Mouse (Mus musculus) intestine, embryonic 14.5 days (tissue): ENCODE data around the gene Coro7. TPM values are rescaled to one million over a fixed set of nuclear protein-coding genes. Genes with fewer than 3 reads are reported as not detected.
"Not testable (repeated sequence)": the region's sequence is repeated elsewhere in the genome, so short reads cannot be mapped to it uniquely, and the experiment has no call there.

Experiments used
- ATAC-seq: fragments of 200-750 bp; cut with Nextera tagmentation; replicated peaks from 2 replicates; pipeline ENCODE4 v1.8.0; 2017; ENCODE audit warnings: low read depth, moderate number of reproducible peaks, moderate TSS enrichment, moderate library complexity; ENCODE audit not compliant: low FRiP score, low TSS enrichment
- DNase-seq: peaks from one replicate; pipeline ENCODE4 v3.0.0-alpha.2; 2018; ENCODE audit warnings: low spot score
- H3K27ac ChIP-seq: fragments of 300-500 bp; sonication (generic); 2 replicates; pipeline ENCODE4 v1.5.1; 2014; ENCODE audit warnings: low read depth, mild to moderate bottlenecking, control low read depth
- H3K27me3 ChIP-seq: fragments of 300-500 bp; sonication (generic); replicated peaks from 2 replicates; pipeline ENCODE4 v1.6.1; 2014; ENCODE audit warnings: low read length, control low read depth; ENCODE audit not compliant: control insufficient read depth, insufficient read depth
- H3K36me3 ChIP-seq: fragments of 300-500 bp; sonication (generic); 2 replicates; pipeline ENCODE4 v1.6.1; 2014; ENCODE audit warnings: low read length, control low read depth; ENCODE audit not compliant: control insufficient read depth, insufficient read depth
- H3K4me1 ChIP-seq: fragments of 300-500 bp; sonication (generic); replicated peaks from 2 replicates; pipeline ENCODE4 v1.6.1; 2014; ENCODE audit warnings: low read length, control low read depth, mixed read lengths; ENCODE audit not compliant: control insufficient read depth, insufficient read depth
- H3K4me2 ChIP-seq: fragments of 300-500 bp; sonication (generic); 2 replicates; pipeline ENCODE4 v1.6.1; 2014; ENCODE audit warnings: low read length
- H3K4me3 ChIP-seq: fragments of 300-500 bp; sonication (generic); 2 replicates; pipeline ENCODE4 v1.5.1; 2014; ENCODE audit warnings: low read depth, low read length, control low read depth, mixed read lengths
- H3K9ac ChIP-seq: fragments of 300-500 bp; sonication (generic); 2 replicates; pipeline ENCODE4 v1.6.1; 2014; ENCODE audit warnings: mild to moderate bottlenecking, low read length
- H3K9me3 ChIP-seq: fragments of 300-500 bp; sonication (generic); 2 replicates; pipeline ENCODE4 v1.6.1; 2016; ENCODE audit warnings: low read length, control low read depth; ENCODE audit not compliant: control insufficient read depth
- whole genome bisulfite sequencing: fragments of 180-500 bp; shearing (Covaris S2); extraction: QIAGEN DNeasy Blood & Tissue Kit; methylation state at CpG from one replicate; pipeline ENCODE4 v1.1.7; 2014; 5-methylcytosine and 5-hydroxymethylcytosine counted together
- polyA plus RNA-seq: library from polyadenylated mRNA; unstranded; fragments of >200 nt; fragmentation: Nextera tagmentation; extraction: Ambion mirVana; gene quantifications from 2 replicates; pipeline ENCODE4 v1.2.1, GENCODE M21; 2014

Gene Coro7
- polyA plus RNA-seq, 1 experiment from 2014 or later: 19.3 TPM

GRCm38 (mm10) chr16:4587516-4588210, 91.9 kb downstream of the Coro7 start:
- H3K9ac ChIP-seq: no peak overlapping the region; the same call in 1 of the 2 replicates
- WGBS: 49% methylated on average over 5 of the region's 5 CpGs
- H3K27me3 ChIP-seq: no peaks in the 10 kb centered on the region
- H3K4me2 ChIP-seq: peak overlapping the region; percentile 58; the same call in 1 of the 2 replicates
- ATAC-seq (no peak), DNase-seq (peak; percentile 63)
- no peak overlapping the region for H3K4me3 ChIP-seq
- H3K4me1 ChIP-seq: peaks cover 28% of the 10 kb centered on the region
- peaks cover 10% of the 10 kb centered on the region for H3K36me3 ChIP-seq
- H3K27ac ChIP-seq: peak overlapping the region; percentile 84
- H3K9me3 ChIP-seq: no peaks in the 10 kb centered on the region

- Histone ChIP-seq H3K9me3 (no peaks in the 10 kb centered on the region), H3K4me1 (peaks cover 20% of the 10 kb centered on the region; the same call in 1 of the 2 replicates), H3K9ac (peak overlapping the region; percentile 47), H3K27ac (peak overlapping the region; percentile 84), H3K27me3 (no peaks in the 10 kb centered on the region), H3K4me3 (peak overlapping the region; percentile 35), H3K4me2 (peak overlapping the region; percentile 58), H3K36me3 (peaks cover 10% of the 10 kb centered on the region)
- ATAC-seq (peak; percentile 99), DNase-seq (peak; percentile 95)
- WGBS: 2% methylated on average over 43 of the region's 43 CpGs
These were observed 93.0 kb downstream of the Coro7 start for GRCm38 (mm10) chr16:4586531-4587123.

GRCm38 (mm10) chr16:4585642-4586530, 93.7 kb downstream of the Coro7 start:
- H3K9me3 ChIP-seq: no peaks in the 10 kb centered on the region
- DNase-seq (no peak), ATAC-seq (peak; percentile 45)
- H3K27me3 ChIP-seq: no peaks in the 10 kb centered on the region
- peak overlapping the region; percentile 44 for H3K9ac ChIP-seq
- peak overlapping the region; percentile 35 for H3K4me3 ChIP-seq
- peak overlapping the region; percentile 84 for H3K27ac ChIP-seq
- 7% methylated on average over 14 of the region's 14 CpGs for WGBS
- peaks cover 7% of the 10 kb centered on the region for H3K36me3 ChIP-seq
- peaks cover 18% of the 10 kb centered on the region; the same call in 1 of the 2 replicates for H3K4me1 ChIP-seq
- peak overlapping the region; percentile 58 for H3K4me2 ChIP-seq

GRCm38 (mm10) chr16:4584438-4584837, 95.1 kb downstream of the Coro7 start:
- DNase-seq: no peak
- ATAC-seq: no peak
- no peaks in the 10 kb centered on the region for H3K9me3 ChIP-seq
- H3K4me3 ChIP-seq: no peak overlapping the region
- no peaks in the 10 kb centered on the region for H3K27me3 ChIP-seq
- 77% methylated on average over 5 of the region's 5 CpGs for WGBS
- no peaks in the 10 kb centered on the region for H3K36me3 ChIP-seq
- H3K27ac ChIP-seq: no peak overlapping the region
- no peak overlapping the region for H3K9ac ChIP-seq
- H3K4me1 ChIP-seq: peaks cover 18% of the 10 kb centered on the region; the same call in 1 of the 2 replicates
- H3K4me2 ChIP-seq: no peak overlapping the region

- H3K36me3 ChIP-seq: no peaks in the 10 kb centered on the region
- H3K4me2 ChIP-seq: no peak overlapping the region
- no peak overlapping the region for H3K27ac ChIP-seq
- no peaks in the 10 kb centered on the region for H3K9me3 ChIP-seq
- WGBS: 86% methylated on average over 3 of the region's 3 CpGs
- no peak overlapping the region for H3K4me3 ChIP-seq
- no peak overlapping the region for H3K9ac ChIP-seq
- ATAC-seq (no peak), DNase-seq (no peak)
- H3K27me3 ChIP-seq: no peaks in the 10 kb centered on the region
- H3K4me1 ChIP-seq: peaks cover 18% of the 10 kb centered on the region; the same call in 1 of the 2 replicates
These were observed 95.8 kb downstream of the Coro7 start for GRCm38 (mm10) chr16:4583807-4584206.

- H3K27ac ChIP-seq, H3K4me1 ChIP-seq, H3K36me3 ChIP-seq, H3K9ac ChIP-seq, H3K27me3 ChIP-seq, ATAC-seq, H3K9me3 ChIP-seq, H3K4me2 ChIP-seq, H3K4me3 ChIP-seq, DNase-seq: not testable (repeated sequence)
- 89% methylated on average over 4 of the region's 4 CpGs for WGBS
These were observed 98.4 kb downstream of the Coro7 start for GRCm38 (mm10) chr16:4581179-4581578.

- H3K4me1 ChIP-seq: no peaks in the 10 kb centered on the region
- H3K27me3 ChIP-seq: no peaks in the 10 kb centered on the region
- no peak overlapping the region for H3K4me2 ChIP-seq
- 62% methylated on average over 7 of the region's 7 CpGs for WGBS
- H3K9me3 ChIP-seq: no peaks in the 10 kb centered on the region
- no peaks in the 10 kb centered on the region for H3K36me3 ChIP-seq
- no peak overlapping the region for H3K27ac ChIP-seq
- no peak overlapping the region for H3K4me3 ChIP-seq
- DNase-seq: no peak
- ATAC-seq: no peak
- no peak overlapping the region for H3K9ac ChIP-seq
These were observed 100.9 kb downstream of the Coro7 start for GRCm38 (mm10) chr16:4578630-4579029.

- ATAC-seq (no peak), DNase-seq (no peak)
- Histone ChIP-seq H3K4me2 (no peak overlapping the region), H3K4me3 (no peak overlapping the region), H3K36me3 (no peaks in the 10 kb centered on the region), H3K9me3 (no peaks in the 10 kb centered on the region), H3K9ac (no peak overlapping the region), H3K27me3 (no peaks in the 10 kb centered on the region), H3K27ac (no peak overlapping the region), H3K4me1 (no peaks in the 10 kb centered on the region)
- WGBS: 47% methylated on average over 2 of the region's 2 CpGs
These were observed 102.7 kb downstream of the Coro7 start for GRCm38 (mm10) chr16:4576873-4577272.
